Mouse (Mus musculus) small intestine, adult 2 months (tissue): Measurements from ENCODE around the gene Rbms2. TPM values are rescaled to one million over a fixed set of nuclear protein-coding genes. Genes with fewer than 3 reads are reported as not detected.
"Not testable (repeated sequence)": the region's sequence is repeated elsewhere in the genome, so short reads cannot be mapped to it uniquely, and the experiment has no call there.

Experiments
- H3K27ac ChIP-seq: fragments of 200-500 bp; 2 replicates; pipeline ENCODE4 v1.5.1; 2012; ENCODE audit warnings: low read depth, low read length, control low read depth, inconsistent platforms; ENCODE audit not compliant: insufficient read depth
- H3K27me3 ChIP-seq: fragments of 200-500 bp; 2 replicates; pipeline ENCODE4 v1.6.1; 2012; ENCODE audit warnings: mild to moderate bottlenecking, moderate library complexity, low read length, inconsistent platforms; ENCODE audit not compliant: control insufficient read depth, insufficient read depth
- H3K36me3 ChIP-seq: fragments of 200-500 bp; 2 replicates; pipeline ENCODE4 v1.6.1; 2012; ENCODE audit warnings: mild to moderate bottlenecking, low read length, control low read depth, inconsistent platforms; ENCODE audit not compliant: control insufficient read depth, insufficient read depth
- H3K4me1 ChIP-seq: fragments of 200-500 bp; 2 replicates; pipeline ENCODE4 v1.6.1; 2012; ENCODE audit warnings: low read length, inconsistent platforms, mixed read lengths; ENCODE audit not compliant: control insufficient read depth, insufficient read depth, insufficient read length
- H3K4me3 ChIP-seq: fragments of 200-500 bp; 2 replicates; pipeline ENCODE4 v1.5.1; 2012; ENCODE audit warnings: low read depth, mild to moderate bottlenecking, control low read depth, inconsistent platforms, low read length, moderate library complexity
- CTCF ChIP-seq: fragments of 200-500 bp; IDR thresholded peaks from 2 replicates; pipeline ENCODE4 v1.5.1; 2012; ENCODE audit warnings: low read depth, mild to moderate bottlenecking, control low read depth, inconsistent platforms, low read length, moderate library complexity, mixed read lengths; ENCODE audit not compliant: insufficient replicate concordance, insufficient read length; ENCODE audit errors: extremely low read depth
- POLR2A ChIP-seq: fragments of 200-500 bp; IDR thresholded peaks from 2 replicates; pipeline ENCODE4 v1.6.1; 2012; ENCODE audit warnings: low read depth, mild to moderate bottlenecking, control low read depth, inconsistent platforms, low read length, moderate library complexity
- WGBS: fragments of 180-500 bp; shearing (Covaris S2); methylation state at CpG from one replicate; pipeline ENCODE4 v1.1.7; 2018; 5-methylcytosine and 5-hydroxymethylcytosine counted together
- polyA plus RNA-seq: library from polyadenylated mRNA; depleted of rRNA; stranded (reverse); fragments of >200 nt; gene quantifications from 2 replicates; pipeline ENCODE4 v1.2.3, GENCODE M21; 2012

Rbms2 gene
- polyA plus RNA-seq, 1 experiment = 34.9 TPM

- 93% methylated on average over 11 of the region's 11 CpGs for WGBS
- no peak for TF ChIP-seq POLR2A
- TF ChIP-seq CTCF = no peak
Measured at GRCm38 (mm10) chr10:128209311-128210009, 29.4 kb upstream of the Rbms2 start.

GRCm38 (mm10) chr10:128208326-128208725 is 28.2 kb upstream of the Rbms2 start:
- WGBS = 91% methylated on average over 10 of the region's 10 CpGs
- TF ChIP-seq CTCF (no peak), POLR2A (no peak)
- H3K4me1 ChIP-seq = peaks cover 3% of the 10 kb centered on the region; the same call in 1 of the 2 replicates
- no peak overlapping the region for H3K27ac ChIP-seq
- H3K27me3 ChIP-seq = no peaks in the 10 kb centered on the region
- H3K4me3 ChIP-seq = no peak overlapping the region
- peaks cover 2% of the 10 kb centered on the region; the same call in 1 of the 2 replicates for H3K36me3 ChIP-seq

More at GRCm38 (mm10) chr10:128209311-128210009, 29.4 kb upstream of the Rbms2 start:
- H3K27ac ChIP-seq = no peak overlapping the region
- peaks cover 3% of the 10 kb centered on the region; the same call in 1 of the 2 replicates for H3K4me1 ChIP-seq
- peaks cover 2% of the 10 kb centered on the region; the same call in 1 of the 2 replicates for H3K36me3 ChIP-seq
- H3K4me3 ChIP-seq = no peak overlapping the region
- H3K27me3 ChIP-seq = no peaks in the 10 kb centered on the region

- WGBS = 75% methylated on average over 15 of the region's 15 CpGs
- no peaks in the 10 kb centered on the region for H3K4me1 ChIP-seq
- no peak overlapping the region for H3K4me3 ChIP-seq
- H3K27ac ChIP-seq = no peak overlapping the region
- H3K27me3 ChIP-seq = no peaks in the 10 kb centered on the region
- peaks cover 2% of the 10 kb centered on the region; the same call in 1 of the 2 replicates for H3K36me3 ChIP-seq
- TF ChIP-seq CTCF = no peak
- TF ChIP-seq POLR2A = no peak
Measured at GRCm38 (mm10) chr10:128204941-128205340, 24.8 kb upstream of the Rbms2 start.

- no peaks in the 10 kb centered on the region for H3K36me3 ChIP-seq
- no peak for TF ChIP-seq POLR2A
- TF ChIP-seq CTCF = no peak
Measured at GRCm38 (mm10) chr10:128201856-128202255, 21.8 kb upstream of the Rbms2 start.

GRCm38 (mm10) chr10:128194551-128195461 is 14.7 kb upstream of the Rbms2 start:
- 2% methylated on average over 76 of the region's 79 CpGs for WGBS

More at GRCm38 (mm10) chr10:128201856-128202255, 21.8 kb upstream of the Rbms2 start:
- H3K4me1 ChIP-seq = no peaks in the 10 kb centered on the region
- no peak overlapping the region for H3K27ac ChIP-seq
- no peak overlapping the region for H3K4me3 ChIP-seq
- 86% methylated on average over 6 of the region's 6 CpGs for WGBS
- no peaks in the 10 kb centered on the region for H3K27me3 ChIP-seq

GRCm38 (mm10) chr10:128194024-128194550 is 14.0 kb upstream of the Rbms2 start, which contains the start of gene Gls2:
Gene Gls2, plus strand, starts transcription at chr10:128194457.
- peak within 1 kb of the TSS; percentile 68 for H3K4me3 ChIP-seq
- under 1% methylated on average over 46 of the region's 46 CpGs for WGBS
- H3K4me1 ChIP-seq = 0 out of 2 replicates have a peak, but pooled peaks cover 6% of the 10 kb centered on the region
- TF ChIP-seq CTCF (no peak), POLR2A (peak; percentile 26; the same call in 1 of the 2 replicates)
- 0 out of 2 replicates have a peak within 1 kb of the TSS, but pooled peaks have one; percentile 18 for H3K27ac ChIP-seq
- 0 out of 2 replicates have a peak, but pooled peaks cover 7% of the 10 kb centered on the region for H3K27me3 ChIP-seq
- no peaks in the 10 kb centered on the region for H3K36me3 ChIP-seq

More at GRCm38 (mm10) chr10:128194551-128195461, 14.7 kb upstream of the Rbms2 start:
- Histone ChIP-seq H3K36me3 (no peaks in the 10 kb centered on the region), H3K27ac (no peak overlapping the region), H3K4me1 (0 out of 2 replicates have a peak, but pooled peaks cover 6% of the 10 kb centered on the region), H3K4me3 (peak overlapping the region; percentile 68), H3K27me3 (0 out of 2 replicates have a peak, but pooled peaks cover 7% of the 10 kb centered on the region)
- TF ChIP-seq CTCF (no peak), POLR2A (no peak)

GRCm38 (mm10) chr10:128193113-128193512 is 13.0 kb upstream of the Rbms2 start:
- no peak for TF ChIP-seq CTCF
- no peak for TF ChIP-seq POLR2A
- Histone ChIP-seq H3K27me3 (0 out of 2 replicates have a peak, but pooled peaks cover 7% of the 10 kb centered on the region), H3K4me3 (no peak overlapping the region), H3K27ac (no peak overlapping the region), H3K4me1 (0 out of 2 replicates have a peak, but pooled peaks cover 6% of the 10 kb centered on the region), H3K36me3 (no peaks in the 10 kb centered on the region)
- WGBS = 93% methylated on average over 6 of the region's 6 CpGs

- H3K27me3 ChIP-seq, H3K36me3 ChIP-seq, H3K27ac ChIP-seq, H3K4me3 ChIP-seq, H3K4me1 ChIP-seq: not testable (repeated sequence)
- WGBS = 82% methylated on average over 3 of the region's 3 CpGs
Measured at GRCm38 (mm10) chr10:128192030-128192766, 12.1 kb upstream of the Rbms2 start.
